Mouse (Mus musculus) intestine, embryonic 14.5 days (tissue): Measurements from ENCODE around the gene Srpr. TPM values are rescaled to one million over a fixed set of nuclear protein-coding genes. Genes with fewer than 3 reads are reported as not detected.

ENCODE experiments used
- ATAC-seq: fragments of 200-750 bp; cut with Nextera tagmentation; replicated peaks from 2 replicates; pipeline ENCODE4 v1.8.0; 2017; ENCODE audit warnings: low read depth, moderate number of reproducible peaks, moderate TSS enrichment, moderate library complexity; ENCODE audit not compliant: low FRiP score, low TSS enrichment
- DNase-seq: peaks from one replicate; pipeline ENCODE4 v3.0.0-alpha.2; 2018; ENCODE audit warnings: low spot score
- H3K27ac ChIP-seq: fragments of 300-500 bp; sonication (generic); 2 replicates; pipeline ENCODE4 v1.5.1; 2014; ENCODE audit warnings: low read depth, mild to moderate bottlenecking, control low read depth
- H3K27me3 ChIP-seq: fragments of 300-500 bp; sonication (generic); replicated peaks from 2 replicates; pipeline ENCODE4 v1.6.1; 2014; ENCODE audit warnings: low read length, control low read depth; ENCODE audit not compliant: control insufficient read depth, insufficient read depth
- H3K36me3 ChIP-seq: fragments of 300-500 bp; sonication (generic); 2 replicates; pipeline ENCODE4 v1.6.1; 2014; ENCODE audit warnings: low read length, control low read depth; ENCODE audit not compliant: control insufficient read depth, insufficient read depth
- H3K4me1 ChIP-seq: fragments of 300-500 bp; sonication (generic); replicated peaks from 2 replicates; pipeline ENCODE4 v1.6.1; 2014; ENCODE audit warnings: low read length, control low read depth, mixed read lengths; ENCODE audit not compliant: control insufficient read depth, insufficient read depth
- H3K4me2 ChIP-seq: fragments of 300-500 bp; sonication (generic); 2 replicates; pipeline ENCODE4 v1.6.1; 2014; ENCODE audit warnings: low read length
- H3K4me3 ChIP-seq: fragments of 300-500 bp; sonication (generic); 2 replicates; pipeline ENCODE4 v1.5.1; 2014; ENCODE audit warnings: low read depth, low read length, control low read depth, mixed read lengths
- H3K9ac ChIP-seq: fragments of 300-500 bp; sonication (generic); 2 replicates; pipeline ENCODE4 v1.6.1; 2014; ENCODE audit warnings: mild to moderate bottlenecking, low read length
- H3K9me3 ChIP-seq: fragments of 300-500 bp; sonication (generic); 2 replicates; pipeline ENCODE4 v1.6.1; 2016; ENCODE audit warnings: low read length, control low read depth; ENCODE audit not compliant: control insufficient read depth
- WGBS: fragments of 180-500 bp; shearing (Covaris S2); extraction: QIAGEN DNeasy Blood & Tissue Kit; methylation state at CpG from one replicate; pipeline ENCODE4 v1.1.7; 2014; 5-methylcytosine and 5-hydroxymethylcytosine counted together
- polyA plus RNA-seq: library from polyadenylated mRNA; unstranded; fragments of >200 nt; fragmentation: Nextera tagmentation; extraction: Ambion mirVana; gene quantifications from 2 replicates; pipeline ENCODE4 v1.2.1, GENCODE M21; 2014

Gene Srpr
- polyA plus RNA-seq, 1 experiment from 2014 or later: 132 TPM

GRCm38 (mm10) chr9:35262418-35262817 is 62.4 kb downstream of the Srpr start:
- Histone ChIP-seq H3K9ac (no peak overlapping the region), H3K9me3 (no peaks in the 10 kb centered on the region), H3K36me3 (no peaks in the 10 kb centered on the region), H3K27ac (no peak overlapping the region), H3K4me3 (no peak overlapping the region), H3K27me3 (no peaks in the 10 kb centered on the region), H3K4me2 (no peak overlapping the region), H3K4me1 (no peaks in the 10 kb centered on the region; the same call in none of the 2 replicates)
- no peak for DNase-seq
- ATAC-seq: no peak
- WGBS: 87% methylated on average over 4 of the region's 4 CpGs

- DNase-seq: no peak
- no peak overlapping the region for H3K9ac ChIP-seq
- ATAC-seq: no peak
- no peak overlapping the region for H3K4me3 ChIP-seq
- peaks cover 3% of the 10 kb centered on the region for H3K4me1 ChIP-seq
- no peaks in the 10 kb centered on the region for H3K27me3 ChIP-seq
- H3K4me2 ChIP-seq: no peak overlapping the region
- 88% methylated on average over 2 of the region's 2 CpGs for WGBS
- H3K36me3 ChIP-seq: no peaks in the 10 kb centered on the region
- H3K9me3 ChIP-seq: no peaks in the 10 kb centered on the region
- no peak overlapping the region for H3K27ac ChIP-seq
These were observed 63.5 kb downstream of the Srpr start for GRCm38 (mm10) chr9:35263431-35263830.

- Histone ChIP-seq H3K4me2 (no peak overlapping the region), H3K9me3 (no peaks in the 10 kb centered on the region), H3K27ac (no peak overlapping the region), H3K4me1 (peaks cover 8% of the 10 kb centered on the region), H3K9ac (no peak overlapping the region), H3K27me3 (no peaks in the 10 kb centered on the region), H3K4me3 (no peak overlapping the region), H3K36me3 (0 out of 2 replicates have a peak, but pooled peaks cover under 1% of the 10 kb centered on the region)
- no peak for DNase-seq
- WGBS: 60% methylated on average over 3 of the region's 3 CpGs
- no peak for ATAC-seq
These were observed 64.5 kb downstream of the Srpr start for GRCm38 (mm10) chr9:35264509-35264908.

- H3K4me3 ChIP-seq: peak within 1 kb of the TSS; percentile 80
- DNase-seq (peak; percentile 92), ATAC-seq (peak; percentile 92)
- H3K27ac ChIP-seq: peak within 1 kb of the TSS; percentile 49
- H3K9ac ChIP-seq: peak within 1 kb of the TSS; percentile 71
- H3K9me3 ChIP-seq: no peaks in the 10 kb centered on the region
- H3K36me3 ChIP-seq: peaks cover 18% of the 10 kb centered on the region
- WGBS: under 1% methylated on average over 62 of the region's 62 CpGs
- H3K27me3 ChIP-seq: no peaks in the 10 kb centered on the region
- H3K4me1 ChIP-seq: peaks cover 8% of the 10 kb centered on the region
- peak within 1 kb of the TSS; percentile 85 for H3K4me2 ChIP-seq
These were observed 67.4 kb downstream of the Srpr start, which contains the start of the genes Fam118b and Rpusd4 for GRCm38 (mm10) chr9:35267146-35267975. Gene Fam118b (minus strand): TSS chr9:35267805. Gene Rpusd4 (plus strand): TSS chr9:35267865.

- peaks cover 8% of the 10 kb centered on the region for H3K4me1 ChIP-seq
- ATAC-seq (peak; percentile 56), DNase-seq (peak; percentile 71)
- peak overlapping the region; percentile 83 for H3K4me2 ChIP-seq
- WGBS: 2% methylated on average over 21 of the region's 21 CpGs
- peak overlapping the region; percentile 49; the same call in 1 of the 2 replicates for H3K27ac ChIP-seq
- H3K27me3 ChIP-seq: no peaks in the 10 kb centered on the region
- H3K9me3 ChIP-seq: no peaks in the 10 kb centered on the region
- peak overlapping the region; percentile 71 for H3K9ac ChIP-seq
- peaks cover 26% of the 10 kb centered on the region for H3K36me3 ChIP-seq
- peak overlapping the region; percentile 80 for H3K4me3 ChIP-seq
These were observed 68.2 kb downstream of the Srpr start for GRCm38 (mm10) chr9:35267976-35268715.

GRCm38 (mm10) chr9:35277855-35278365 is 77.9 kb downstream of the Srpr start:
- peaks cover 53% of the 10 kb centered on the region for H3K36me3 ChIP-seq
- no peak overlapping the region for H3K4me2 ChIP-seq
- no peak for DNase-seq
- H3K27ac ChIP-seq: no peak overlapping the region
- no peak overlapping the region for H3K4me3 ChIP-seq
- H3K4me1 ChIP-seq: peaks cover 4% of the 10 kb centered on the region; the same call in 1 of the 2 replicates
- no peaks in the 10 kb centered on the region for H3K27me3 ChIP-seq
- no peak overlapping the region for H3K9ac ChIP-seq
- 88% methylated on average over 3 of the region's 3 CpGs for WGBS
- no peaks in the 10 kb centered on the region for H3K9me3 ChIP-seq
- ATAC-seq: no peak

GRCm38 (mm10) chr9:35278451-35278850 is 78.5 kb downstream of the Srpr start:
- Histone ChIP-seq H3K9ac (no peak overlapping the region), H3K36me3 (peaks cover 47% of the 10 kb centered on the region), H3K4me3 (no peak overlapping the region), H3K27me3 (no peaks in the 10 kb centered on the region), H3K27ac (no peak overlapping the region), H3K4me1 (peaks cover 5% of the 10 kb centered on the region; the same call in 1 of the 2 replicates), H3K4me2 (no peak overlapping the region), H3K9me3 (no peaks in the 10 kb centered on the region)
- DNase-seq (peak; percentile 9), ATAC-seq (no peak)
- 87% methylated on average over 4 of the region's 4 CpGs for WGBS

GRCm38 (mm10) chr9:35282006-35282850 is 82.3 kb downstream of the Srpr start:
- WGBS: 11% methylated on average over 5 of the region's 5 CpGs
- Histone ChIP-seq H3K4me1 (peaks cover 5% of the 10 kb centered on the region; the same call in 1 of the 2 replicates), H3K4me3 (no peak overlapping the region), H3K27me3 (no peaks in the 10 kb centered on the region), H3K4me2 (no peak overlapping the region), H3K36me3 (peaks cover 12% of the 10 kb centered on the region), H3K27ac (no peak overlapping the region), H3K9ac (no peak overlapping the region), H3K9me3 (no peaks in the 10 kb centered on the region)
- peak; percentile 34; the same call in 1 of the 2 replicates for ATAC-seq
- peak; percentile 81 for DNase-seq
